12 mouse cellular contexts compared by ENCODE assay signal in the genomic region with DNA sequence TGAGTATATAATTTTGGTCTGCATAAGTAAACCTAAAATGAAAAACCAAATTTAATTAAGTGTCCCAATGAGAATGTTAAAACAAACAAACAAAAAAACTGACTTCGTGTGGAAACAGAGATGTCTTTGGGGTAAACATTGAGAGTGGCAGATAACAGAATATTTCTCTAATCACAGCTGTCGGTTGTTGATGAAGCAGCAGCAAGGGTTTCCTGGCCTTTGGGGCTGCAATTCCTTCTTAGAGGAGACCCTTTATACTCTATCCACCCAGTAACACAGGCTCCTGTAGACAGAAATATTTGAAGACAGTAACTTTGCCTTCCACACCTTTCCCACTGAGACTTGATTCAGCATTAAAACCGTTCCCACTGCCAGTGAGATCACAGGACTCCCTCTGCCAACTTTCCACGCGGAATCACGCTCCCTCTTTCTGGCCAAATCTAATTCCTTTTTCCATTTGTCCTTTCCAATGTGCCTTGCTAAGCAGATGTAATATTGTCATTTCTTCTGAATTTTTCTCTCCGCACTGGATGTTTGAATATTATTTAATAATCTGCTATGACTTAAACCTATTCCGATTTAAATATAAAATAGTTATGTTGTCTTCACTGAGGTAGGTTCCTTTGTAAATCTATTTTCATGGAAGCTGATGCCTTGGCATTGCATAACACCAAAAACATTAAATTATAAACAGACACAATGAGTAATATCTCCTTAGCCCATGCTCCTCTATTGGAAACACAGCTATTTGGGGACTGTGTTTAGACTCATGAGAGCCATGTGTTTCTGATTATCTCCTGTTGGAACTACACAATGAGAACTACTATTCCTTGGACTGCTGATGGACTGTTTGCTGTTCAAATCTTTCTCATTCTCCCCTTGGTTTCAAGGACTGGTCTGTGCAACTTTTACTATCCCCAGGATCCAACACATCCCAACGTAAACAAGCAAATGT. TPM values are rescaled to one million over a fixed set of nuclear protein-coding genes. Genes with fewer than 3 reads are reported as not detected.
DNase-seq lines count a peak whose midpoint lies in the region; ATAC-seq and TF ChIP-seq lines count a peak whose summit lies in the region.
"Had no signal": no experiment of that assay in that cellular context is flagged by ENCODE, and none has a peak within 500 bp of the region (broad histone marks: within the 10 kb centered on the region; RNA-seq: fewer than 3 reads in every experiment).

No protein-coding gene starts in this region.

- no peaks in the 10 kb centered on the region for H3K9me3 ChIP-seq in lung, embryonic 14.5 days (ENCODE audit: low read depth, low read length)
- no peaks in the 10 kb centered on the region for H3K9me3 ChIP-seq in heart, embryonic 14.5 days (ENCODE audit: control insufficient read depth, low read length)
- H3K9me3 ChIP-seq: midbrain, embryonic 12.5 days had no signal

- ATAC-seq in lung, embryonic 14.5 days (ENCODE audit: insufficient read depth) = peak; percentile 52
- ATAC-seq in heart, embryonic 14.5 days (ENCODE audit: insufficient number of reproducible peaks, insufficient read depth, low FRiP score, low read depth) = no peak

- peaks cover 9% of the 10 kb centered on the region; the same call in 1 of the 2 replicates for H3K36me3 ChIP-seq in lung, embryonic 14.5 days (ENCODE audit: insufficient read depth)
- H3K36me3 ChIP-seq in heart, embryonic 14.5 days (ENCODE audit: control insufficient read depth, insufficient read depth, low read length) = no peaks in the 10 kb centered on the region
- H3K36me3 ChIP-seq: midbrain, embryonic 12.5 days had no signal

- no peaks in the 10 kb centered on the region for H3K27me3 ChIP-seq in lung, embryonic 14.5 days (ENCODE audit: insufficient read depth, low read length)
- no peaks in the 10 kb centered on the region for H3K27me3 ChIP-seq in heart, embryonic 14.5 days (ENCODE audit: control insufficient read depth, insufficient read depth, low read length)

- H3K9ac ChIP-seq in lung, embryonic 14.5 days = no peak overlapping the region; the same call in 1 of the 2 replicates
- no peak overlapping the region for H3K9ac ChIP-seq in heart, embryonic 14.5 days (ENCODE audit: low read length)
- H3K9ac ChIP-seq: midbrain, embryonic 12.5 days had no signal

- WGBS in lung, embryonic 14.5 days = 41% methylated on average over 9 of the region's 9 CpGs
- 53% methylated on average over 9 of the region's 9 CpGs for WGBS in heart, embryonic 14.5 days

- H3K27ac ChIP-seq in lung, embryonic 14.5 days (ENCODE audit: low read depth) = peak overlapping the region; percentile 87
- no peak overlapping the region for H3K27ac ChIP-seq in heart, embryonic 14.5 days (replicated peaks in 1 of 2; ENCODE audit: control insufficient read depth in 1 of 2, insufficient read depth in 1 of 2, low read depth in 2 of 2, low read length in 2 of 2)
- H3K27ac ChIP-seq: midbrain, embryonic 12.5 days had no signal

- H3K4me2 ChIP-seq in lung, embryonic 14.5 days = peak overlapping the region; percentile 85
- 0 out of 2 replicates have a peak overlapping the region, but pooled peaks have one; percentile 21 for H3K4me2 ChIP-seq in heart, embryonic 14.5 days (ENCODE audit: low read length)
- H3K4me2 ChIP-seq: midbrain, embryonic 12.5 days had no signal

- H3K4me3 ChIP-seq in lung, embryonic 14.5 days (ENCODE audit: low read depth, low read length) = peak overlapping the region; percentile 54
- no peak overlapping the region for H3K4me3 ChIP-seq in heart, embryonic 14.5 days (ENCODE audit: control insufficient read depth in 1 of 2, insufficient read depth in 1 of 2, low read depth in 1 of 2, low read length in 2 of 2)
- H3K4me3 ChIP-seq: midbrain, embryonic 12.5 days had no signal

- H3K4me1 ChIP-seq in lung, embryonic 14.5 days (ENCODE audit: insufficient read depth) = 0 out of 2 replicates have a peak, but pooled peaks cover 6% of the 10 kb centered on the region
- no peaks in the 10 kb centered on the region; a peak in 1 of 4 replicates for H3K4me1 ChIP-seq in heart, embryonic 14.5 days (ENCODE audit: control insufficient read depth in 2 of 2, insufficient read depth in 2 of 2, low read length in 2 of 2)

- DNase-seq in adrenal gland, postnatal 10 days = peak; percentile 29
- no peak for DNase-seq in adrenal gland, adult 2 months
- peak; percentile 80 for DNase-seq in lung, embryonic 14.5 days
- DNase-seq in lung, postnatal 14 days = no peak
- peak; percentile 73 for DNase-seq in skeletal muscle tissue, adult 2 months (ENCODE audit: low read depth, low spot score)
- DNase-seq in cerebellum, postnatal 4 days (ENCODE audit: low spot score in 2 of 2) = no peak
- no peak for DNase-seq in neural tube, embryonic 10.5 days (ENCODE audit: extremely low spot score, low spot score)
- DNase-seq: adrenal gland, postnatal 25 days; kidney, postnatal 25 days; left cerebral cortex, postnatal 4 days had no signal

- TF ChIP-seq CTCF in lung, embryonic 14.5 days (IDR thresholded peaks at IDR 0.05; ENCODE audit: low read depth) = no peak

RNA-seq across cellular contexts. Expression of a gene that starts 4.7 kb away (rescaled TPM):
- total RNA-seq in adrenal gland, postnatal 10 days (2021) = 10 to 100 TPM; 25.6 to 27.2 TPM
- 10 to 100 TPM; 38.2 to 51.7 TPM for total RNA-seq in adrenal gland, adult 2 months (2021)
- polyA plus RNA-seq in adrenal gland, adult 2 months (2012; rRNA removed) = 5.6 and 7.1 TPM in 2 replicates
- polyA plus RNA-seq in lung, embryonic 14.5 days (2014; fragmentation: Nextera tagmentation; extraction: Ambion mirVana) = 36.9 and 42.0 TPM in 2 replicates
- 5.5 and 6.9 TPM in 2 replicates for polyA plus RNA-seq in heart, embryonic 14.5 days (2014; fragmentation: Nextera tagmentation; extraction: Ambion mirVana)

RNA-seq across cellular contexts. Expression of a gene that starts 41.1 kb away (rescaled TPM):
- total RNA-seq in adrenal gland, postnatal 10 days (2021) = 10 to 100 TPM; 26.1 to 27.6 TPM
- 10 to 100 TPM; 22.3 to 25.9 TPM for total RNA-seq in adrenal gland, adult 2 months (2021)
- polyA plus RNA-seq in adrenal gland, adult 2 months (2012; rRNA removed) = 2.7 and 3.5 TPM in 2 replicates
- 52.5 and 56.0 TPM in 2 replicates for polyA plus RNA-seq in lung, embryonic 14.5 days (2014; fragmentation: Nextera tagmentation; extraction: Ambion mirVana)
- polyA plus RNA-seq in heart, embryonic 14.5 days (2014; fragmentation: Nextera tagmentation; extraction: Ambion mirVana) = 30.6 and 31.9 TPM in 2 replicates

Comparison
In these comparisons a context has a peak if more than half of its experiments do, and no peak if none do; other contexts are left out.
1. DNase-seq: peak in adrenal gland, postnatal 10 days (single experiment), lung, embryonic 14.5 days (single experiment) and skeletal muscle tissue, adult 2 months (single experiment); none in adrenal gland, adult 2 months (single experiment), lung, postnatal 14 days (single experiment), cerebellum, postnatal 4 days (0 of 2) and neural tube, embryonic 10.5 days (single experiment).